ENCODE assay signal across 8 mouse cellular contexts in the genomic region with DNA sequence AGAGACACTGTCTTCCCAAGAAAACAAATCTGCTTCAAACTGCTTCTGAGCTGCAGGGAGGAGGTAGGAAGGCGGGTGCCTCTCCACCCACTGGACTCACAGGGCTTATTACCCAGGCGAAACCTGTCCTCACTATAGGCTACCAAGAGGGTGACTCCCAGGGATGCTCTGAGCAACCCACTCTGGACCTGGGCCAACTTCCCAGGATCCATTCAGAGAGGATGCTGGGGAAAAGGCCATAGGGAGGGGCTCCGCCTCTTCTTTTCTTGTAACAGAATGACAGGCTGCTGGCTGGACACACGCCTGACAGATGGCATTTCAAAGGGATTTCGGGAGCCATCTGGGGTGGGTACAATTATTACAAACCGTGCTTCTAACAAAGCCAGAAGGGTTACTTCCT.
DNase-seq lines count a peak whose midpoint lies in the region; TF ChIP-seq lines count a peak whose summit lies in the region.

No protein-coding gene starts in this region.

- peak; percentile 10 for DNase-seq in lung, postnatal 14 days
- DNase-seq in lung, postnatal 25 days (ENCODE audit: low spot score), result no peak
- DNase-seq in embryo, embryonic 10.5 days (ENCODE audit: low spot score), result peak; percentile 76
- DNase-seq in gastrocnemius, adult 2 months, result peak; percentile 31
- DNase-seq in left cerebral cortex, adult 2 months (ENCODE audit: extremely low spot score in 1 of 2, low spot score in 2 of 2), result peak; percentile 54 to 62
- peak; percentile 45 for DNase-seq in retina, adult 2 months (ENCODE audit: low read depth, low spot score)
- DNase-seq in ovary, postnatal 14 days (ENCODE audit: low spot score), result no peak
- DNase-seq in kidney, adult 8-10 months, result no peak

- no peak overlapping the region; the same call in 1 of the 2 replicates for H3K27ac ChIP-seq in gastrocnemius, adult 2 months
- 0 out of 2 replicates have a peak overlapping the region, but pooled peaks have one; percentile 21 for H3K27ac ChIP-seq in left cerebral cortex, adult 2 months

- intact Hi-C loops in gastrocnemius, adult 2 months (cut with DNase I), result no loop called here
- intact Hi-C loops in left cerebral cortex, adult 2 months (cut with DNase I), result no loop called here

- no peak overlapping the region for H3K4me3 ChIP-seq in gastrocnemius, adult 2 months
- H3K4me3 ChIP-seq in left cerebral cortex, adult 2 months, result peak overlapping the region; percentile 13; the same call in 1 of the 2 replicates

- TF ChIP-seq CTCF in gastrocnemius, adult 2 months (IDR thresholded peaks at IDR 0.05), result no peak
- TF ChIP-seq CTCF in left cerebral cortex, adult 2 months (IDR thresholded peaks at IDR 0.05), result no peak

Comparison
In these comparisons a context has a peak if more than half of its experiments do, and no peak if none do; other contexts are left out.
1. DNase-seq: peak in lung, postnatal 14 days (single experiment), embryo, embryonic 10.5 days (single experiment), gastrocnemius, adult 2 months (single experiment), left cerebral cortex, adult 2 months (2 of 2) and retina, adult 2 months (single experiment); none in lung, postnatal 25 days (single experiment), ovary, postnatal 14 days (single experiment) and kidney, adult 8-10 months (0 of 2).